Mouse (Mus musculus) right cerebral cortex, postnatal 14 days (tissue): ENCODE data around the gene Milr1.
"Not testable (repeated sequence)": the region's sequence is repeated elsewhere in the genome, so short reads cannot be mapped to it uniquely, and the experiment has no call there.

Experiments
- DNase-seq: peaks from one replicate; pipeline ENCODE4 v3.0.0; 2022

Gene Milr1

DNA sequence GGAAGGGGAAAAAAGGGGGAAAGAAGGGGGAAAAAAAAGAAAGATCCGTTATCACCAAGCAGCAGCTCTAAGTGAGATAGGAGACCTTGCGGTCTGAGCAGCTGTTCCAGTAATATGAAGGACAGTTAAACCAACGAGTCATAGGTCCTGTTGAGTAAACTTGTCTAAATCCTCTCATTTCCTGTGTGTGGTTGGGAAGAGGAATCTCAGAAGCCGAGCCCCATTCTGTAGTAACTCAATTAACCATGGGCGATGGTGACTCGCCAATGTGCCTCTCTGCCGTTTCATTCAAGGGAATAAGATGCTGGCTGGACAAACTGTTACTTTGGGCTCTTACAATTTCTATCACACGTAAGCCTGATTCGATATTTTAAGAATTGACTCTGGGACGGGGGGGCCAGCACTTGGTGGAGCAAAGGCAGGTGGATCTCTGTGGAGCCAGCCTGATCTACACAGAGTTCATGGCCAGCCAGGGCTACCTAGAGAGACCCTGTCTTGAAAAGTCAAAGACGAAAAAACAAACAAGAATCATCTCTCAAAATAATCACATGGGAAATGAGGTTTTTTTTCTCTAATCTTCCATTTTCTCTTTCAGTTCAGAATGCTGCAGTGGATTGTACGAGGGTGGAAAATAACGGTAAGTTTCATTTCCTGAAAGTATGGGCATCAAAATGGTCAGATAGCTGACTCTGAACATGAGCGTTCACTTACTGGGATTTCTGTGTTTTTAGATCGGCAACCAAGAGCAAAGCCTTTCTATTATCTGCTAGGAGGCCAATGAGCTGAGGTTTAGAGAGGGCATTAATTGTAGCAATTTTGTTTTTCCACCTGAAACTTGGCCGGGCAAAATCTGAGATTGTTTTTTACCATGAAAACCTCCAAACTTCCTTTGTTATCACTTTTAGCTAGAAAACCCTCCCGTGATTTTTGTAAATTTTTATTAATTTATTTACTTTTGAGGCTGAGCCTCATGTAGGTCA is at the start of gene Milr1:
TSS of gene Milr1 (plus strand) at position 188 of the 980 bp plus-strand sequence.
- no peak for DNase-seq

DNA sequence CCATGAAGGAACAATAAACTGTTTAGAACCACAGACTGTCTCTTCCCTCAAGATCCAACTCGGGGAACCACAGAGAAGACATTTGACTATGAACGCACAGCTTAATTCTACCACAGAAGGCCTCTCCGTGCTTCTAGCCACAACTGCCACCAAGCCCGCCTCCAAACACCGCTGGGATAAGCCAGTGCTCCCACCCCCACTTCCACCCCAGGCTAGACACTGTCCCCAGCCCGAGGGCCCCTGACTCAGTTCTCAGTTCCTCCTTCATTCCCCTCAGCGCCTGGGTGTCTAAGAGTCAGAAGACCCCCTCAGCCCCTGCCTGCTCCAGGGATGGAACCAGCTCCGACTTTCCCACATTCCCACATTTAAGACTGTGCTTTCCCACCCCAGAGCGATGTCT is 49.4 kb upstream of the Milr1 start:
- DNase-seq, result no peak

DNA sequence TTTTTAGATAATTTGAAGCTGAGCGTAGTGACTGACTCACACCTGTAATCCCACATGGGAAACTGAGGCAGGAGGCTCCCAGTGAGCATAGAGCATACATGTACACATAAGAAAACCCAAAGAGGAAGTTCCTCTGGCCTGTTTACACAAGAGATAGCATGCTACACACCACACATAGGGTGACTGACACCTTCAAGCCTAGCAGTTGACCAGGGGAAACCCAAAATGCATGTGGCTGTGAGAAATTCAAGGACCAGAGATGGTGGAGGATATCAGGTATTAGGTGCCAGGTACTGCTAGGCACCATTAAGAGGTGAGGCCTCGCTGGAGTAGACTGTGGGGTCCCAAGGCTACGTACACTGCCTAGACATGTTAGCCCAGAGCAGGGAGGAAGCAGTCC is 48.4 kb upstream of the Milr1 start:
- DNase-seq, result no peak

GRCm38 (mm10) chr11:106703931-106704330 is 47.1 kb upstream of the Milr1 start:
- no peak for DNase-seq

DNA sequence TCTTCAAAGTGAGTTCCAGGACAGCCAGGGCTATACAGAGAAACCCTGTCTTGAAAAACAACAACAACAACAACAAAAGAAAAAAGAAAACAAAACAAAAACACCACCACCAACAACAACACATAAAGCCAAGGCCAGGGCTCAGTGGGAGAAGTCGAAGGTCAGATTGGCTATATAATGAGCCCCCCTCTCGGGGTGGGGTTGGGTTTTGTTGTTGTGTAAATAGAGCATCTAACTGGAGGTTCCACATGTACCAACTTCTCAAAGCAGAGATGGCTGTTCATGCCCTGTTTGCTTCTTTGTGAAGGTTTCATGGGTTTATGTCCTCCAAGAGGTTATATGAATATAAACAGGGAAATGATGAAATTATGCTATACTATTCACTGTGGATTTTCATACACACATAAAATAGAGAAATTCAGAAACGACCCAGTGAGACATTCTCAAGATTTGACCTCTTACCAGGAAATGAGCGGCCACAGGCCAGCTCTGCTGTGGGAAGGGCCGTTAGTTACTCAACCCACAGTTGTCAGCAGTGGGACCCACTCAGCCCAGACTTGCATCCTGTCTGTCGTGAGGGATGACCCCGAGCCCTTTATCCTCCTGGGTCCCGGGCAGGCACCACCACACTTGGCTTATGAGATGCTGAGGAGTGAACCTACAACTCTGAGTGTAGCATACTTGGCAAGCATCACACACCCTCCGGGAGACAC is 46.5 kb upstream of the Milr1 start:
- DNase-seq, result no peak

GRCm38 (mm10) chr11:106706212-106706611 is 44.8 kb upstream of the Milr1 start:
- DNase-seq, result no peak

DNA sequence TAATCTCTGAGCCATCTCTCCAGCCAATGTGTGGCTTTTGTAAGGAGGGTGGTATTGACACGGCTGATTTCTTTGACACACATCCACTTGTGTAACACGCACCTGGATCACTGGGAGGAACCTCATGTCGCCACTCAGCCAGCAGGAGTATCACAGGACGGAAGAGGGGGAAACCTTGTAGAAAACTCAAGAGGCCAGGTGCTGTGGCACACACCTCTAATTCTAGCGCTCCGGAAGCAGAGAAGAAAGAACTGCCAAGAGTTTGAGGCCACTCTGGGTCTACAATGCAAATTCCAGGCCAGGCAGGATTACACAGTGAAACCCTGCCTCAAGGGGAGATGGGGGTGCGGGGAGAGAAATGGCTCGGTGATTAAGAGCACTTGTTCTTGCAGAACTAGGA is 43.9 kb upstream of the Milr1 start:
- DNase-seq, result no peak

DNA sequence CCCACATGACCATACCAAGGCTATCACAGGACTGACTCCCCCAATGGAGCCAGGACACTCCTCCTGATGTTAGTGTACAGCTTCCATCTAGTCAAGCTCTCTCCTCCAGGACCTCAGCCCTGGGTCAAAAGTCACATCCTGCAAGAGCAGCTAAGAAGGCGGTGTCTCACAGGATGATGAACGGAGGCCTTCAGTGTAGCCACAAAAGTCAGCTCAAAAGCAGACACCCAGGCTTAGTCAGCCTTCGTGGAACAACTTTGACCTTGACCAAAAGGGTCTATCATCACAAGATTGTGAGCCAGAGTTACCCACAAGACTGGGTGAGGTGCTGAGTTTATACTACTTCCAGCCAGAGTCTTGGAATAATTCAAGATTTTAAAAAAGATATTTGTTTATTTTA is 43.2 kb upstream of the Milr1 start:
- no peak for DNase-seq

GRCm38 (mm10) chr11:106709227-106709985 is 41.6 kb upstream of the Milr1 start:
- DNase-seq, result no peak

DNA sequence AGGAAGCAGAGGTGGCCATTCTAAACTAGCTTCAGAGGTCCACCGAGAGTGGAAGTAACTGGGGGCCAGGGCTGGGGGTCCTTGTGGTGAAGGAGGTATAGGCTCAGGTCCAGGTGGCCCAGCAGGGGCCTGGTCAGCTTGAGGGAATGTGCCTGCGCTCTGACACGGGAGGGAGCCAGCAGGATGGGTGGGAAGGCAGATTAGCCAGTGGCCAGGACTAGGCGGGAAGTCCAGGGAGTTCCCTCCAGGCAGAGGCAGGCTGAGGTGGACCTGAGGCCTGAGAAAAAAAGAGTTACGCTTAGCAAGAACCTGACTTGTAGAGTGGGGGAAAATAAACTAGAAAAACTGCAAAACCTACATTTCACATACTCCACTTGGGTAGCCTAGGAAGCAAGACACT is 40.2 kb upstream of the Milr1 start:
- no peak for DNase-seq

- DNase-seq, result no peak
Observed at GRCm38 (mm10) chr11:106715066-106715465, 36.0 kb upstream of the Milr1 start.

- no peak for DNase-seq
Observed at GRCm38 (mm10) chr11:106716568-106716967, 34.5 kb upstream of the Milr1 start.

- no peak for DNase-seq
Observed at GRCm38 (mm10) chr11:106720379-106720778, 30.6 kb upstream of the Milr1 start.

- no peak for DNase-seq
Observed at GRCm38 (mm10) chr11:106722831-106723361, 28.1 kb upstream of the Milr1 start.

GRCm38 (mm10) chr11:106723611-106724125 is 27.4 kb upstream of the Milr1 start:
- DNase-seq, result peak; percentile 27

- DNase-seq, result no peak
Observed at GRCm38 (mm10) chr11:106724176-106724915, 26.7 kb upstream of the Milr1 start.

- not testable (repeated sequence) for DNase-seq
Observed at GRCm38 (mm10) chr11:106724916-106725235, 26.1 kb upstream of the Milr1 start.

DNA sequence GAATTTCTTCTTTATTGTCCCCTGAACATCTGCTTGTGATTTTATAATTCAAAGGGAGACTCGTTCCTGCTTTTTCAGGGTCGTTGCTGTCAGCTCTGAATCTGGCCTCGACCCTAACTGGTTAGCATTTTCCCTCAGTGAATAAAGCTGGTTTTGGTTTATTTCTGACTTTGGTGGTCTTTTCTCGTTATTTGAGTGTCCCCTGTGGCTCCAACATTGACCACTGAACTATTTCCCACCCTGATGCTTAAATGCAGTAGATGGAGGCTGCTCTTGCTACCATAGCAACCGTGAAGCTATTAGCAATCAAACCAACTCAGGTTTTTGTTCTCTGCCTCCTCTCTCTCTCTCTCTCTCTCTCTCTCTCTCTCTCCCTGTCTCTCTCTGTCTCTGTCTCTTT is 23.1 kb upstream of the Milr1 start:
- no peak for DNase-seq

- no peak for DNase-seq
Observed at GRCm38 (mm10) chr11:106728402-106729366, 22.3 kb upstream of the Milr1 start.

DNA sequence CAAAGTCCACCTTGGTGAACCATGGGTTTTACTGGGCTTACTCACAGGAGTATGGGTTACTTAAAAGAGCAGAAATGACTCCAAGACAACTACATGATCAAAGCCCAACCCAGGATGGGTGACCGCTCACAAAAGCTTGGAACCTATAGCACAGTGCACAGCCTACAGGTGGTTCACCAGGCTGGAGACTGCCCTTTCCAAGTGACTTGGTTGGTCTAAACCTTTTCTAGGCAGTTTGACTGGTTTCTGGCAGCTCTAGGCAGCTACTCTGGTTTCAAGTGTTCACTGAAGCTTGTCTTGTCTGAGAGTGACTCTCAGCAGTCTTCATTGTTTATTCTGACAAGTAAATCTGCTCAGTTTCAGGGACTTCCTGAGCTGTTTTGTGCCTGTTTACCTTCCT is 21.4 kb upstream of the Milr1 start:
- DNase-seq, result no peak

DNA sequence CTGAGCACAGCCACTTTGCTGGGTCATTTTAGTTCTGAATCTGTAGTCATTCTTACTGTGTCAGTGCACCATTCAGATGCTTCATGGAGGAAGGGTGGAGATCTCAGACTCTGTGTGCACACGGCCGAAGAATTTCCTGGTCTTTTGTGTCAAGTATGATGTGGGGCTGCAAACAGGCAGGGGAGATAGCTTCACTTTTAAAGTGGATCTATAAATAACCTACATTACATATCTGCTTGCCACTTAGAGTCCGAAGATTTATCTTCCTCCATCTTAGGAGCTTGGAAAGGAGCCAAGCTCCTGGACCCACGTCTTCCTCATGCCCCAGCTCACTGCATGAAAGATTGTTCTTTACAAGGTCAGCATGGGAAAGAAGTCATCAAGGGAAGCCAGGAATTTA is 20.3 kb upstream of the Milr1 start:
- DNase-seq, result no peak
